Mouse (Mus musculus) ES-E14 (cell line): ENCODE results near the gene Npcd. TPM values are rescaled to one million over a fixed set of nuclear protein-coding genes. Genes with fewer than 3 reads are reported as not detected.

Source experiments
- DNase-seq: peaks from one replicate; pipeline ENCODE4 v3.0.0-alpha.2; 2013; ENCODE audit warnings: low read depth, low spot score
- H3K27ac ChIP-seq: 2 replicates; pipeline ENCODE4 v1.5.1; 2012; ENCODE audit warnings: low read depth, mild to moderate bottlenecking, low read length, moderate library complexity, mixed read lengths; ENCODE audit not compliant: poor library complexity, insufficient read depth, severe bottlenecking
- H3K36me3 ChIP-seq: 2 replicates; pipeline ENCODE4 v1.6.1; 2012; ENCODE audit warnings: mild to moderate bottlenecking, low read length, moderate library complexity, mixed read lengths; ENCODE audit not compliant: control insufficient read depth, poor library complexity, insufficient read depth, severe bottlenecking
- H3K4me1 ChIP-seq, 2 experiments: fragments of 150-350 bp in 1 of 2; sonication (generic) in 1 of 2; 2 replicates each; pipeline ENCODE4 v1.6.1; 2012; ENCODE audit warnings: low read length in 2 of 2, mild to moderate bottlenecking in 1 of 2, mixed read lengths in 1 of 2; ENCODE audit not compliant: control insufficient read depth in 2 of 2, insufficient read depth in 2 of 2, poor library complexity in 1 of 2
- H3K4me3 ChIP-seq, 2 experiments: fragments of 150-350 bp in 1 of 2; sonication (generic) in 1 of 2; 2 replicates each; pipeline ENCODE4 v1.5.1; 2012; ENCODE audit warnings: low read length in 2 of 2, low read depth in 1 of 2, mild to moderate bottlenecking in 1 of 2, mixed read lengths in 1 of 2; ENCODE audit not compliant: insufficient read depth in 1 of 2, poor library complexity in 1 of 2, severe bottlenecking in 1 of 2
- H3K9ac ChIP-seq: 2 replicates; pipeline ENCODE4 v1.6.1; 2012; ENCODE audit warnings: low read depth, mild to moderate bottlenecking, low read length, mixed read lengths; ENCODE audit not compliant: poor library complexity, insufficient read depth, severe bottlenecking
- H3K9me3 ChIP-seq: fragments of 150-350 bp; sonication (generic); 2 replicates; pipeline ENCODE4 v1.6.1; 2012; ENCODE audit warnings: low read depth, mild to moderate bottlenecking, low read length; ENCODE audit not compliant: control insufficient read depth, insufficient read depth
- CHD2 ChIP-seq: IDR thresholded peaks from 2 replicates; pipeline ENCODE4 v1.6.1; 2014; ENCODE audit warnings: mild to moderate bottlenecking, low read depth, low read length, inconsistent platforms
- HCFC1 ChIP-seq: IDR thresholded peaks from 2 replicates; pipeline ENCODE4 v1.6.1; 2012; ENCODE audit warnings: low read length, inconsistent platforms, borderline replicate concordance; ENCODE audit not compliant: insufficient read depth
- MAFK ChIP-seq: IDR thresholded peaks from 2 replicates; pipeline ENCODE4 v1.6.1; 2014; ENCODE audit warnings: mild to moderate bottlenecking, low read depth, low read length, inconsistent platforms; ENCODE audit not compliant: insufficient read depth
- ZC3H11A ChIP-seq: IDR thresholded peaks from 2 replicates; pipeline ENCODE4 v1.6.1; 2012; ENCODE audit warnings: low read depth, mild to moderate bottlenecking, inconsistent platforms, low read length, borderline replicate concordance
- ZNF384 ChIP-seq: IDR thresholded peaks from 2 replicates; pipeline ENCODE4 v1.6.1; 2012; ENCODE audit warnings: low read depth, low read length, inconsistent platforms
- in situ Hi-C, 2 experiments: fragments of 600-800 bp; cut with MboI; formaldehyde crosslinking; loops; one replicate each; pipeline ENCODE4 v1.15.1; 2025; ENCODE audit warnings: low sequenced_read_pairs in 2 of 2, inconsistent platforms in 1 of 2; ENCODE audit not compliant: unreplicated experiment in 2 of 2
- total RNA-seq: library from RNA; depleted of rRNA; stranded (reverse); fragments of 300-350 nt; gene quantifications from 2 replicates; pipeline ENCODE4 v1.2.3, GENCODE M21; 2012

Gene Npcd
- total RNA-seq, 1 experiment: 3.4 TPM

- H3K4me3 ChIP-seq: no peak overlapping the region
- H3K27ac ChIP-seq: no peak overlapping the region
- no peak for TF ChIP-seq MAFK
- TF ChIP-seq HCFC1: no peak
- no peak for TF ChIP-seq CHD2
- TF ChIP-seq ZC3H11A: no peak
- TF ChIP-seq ZNF384: no peak
- H3K4me1 ChIP-seq: peaks cover 3 to 11% of the 10 kb centered on the region in 2 experiments; a peak in 1 of 4 replicates
- no peaks in the 10 kb centered on the region for H3K9me3 ChIP-seq
- no peaks in the 10 kb centered on the region for H3K36me3 ChIP-seq
- no peak overlapping the region for H3K9ac ChIP-seq
- in situ Hi-C loops: no loop called here
- no peak for DNase-seq
Measured at GRCm38 (mm10) chr15:79790905-79791304, 43.1 kb downstream of the Npcd start.

- TF ChIP-seq ZNF384: no peak
- TF ChIP-seq MAFK: no peak
- no peak for TF ChIP-seq CHD2
- TF ChIP-seq ZC3H11A: no peak
- no peak for TF ChIP-seq HCFC1
- Histone ChIP-seq H3K4me1 (peaks cover 3 to 11% of the 10 kb centered on the region in 2 experiments; a peak in 1 of 4 replicates), H3K27ac (no peak overlapping the region), H3K9ac (no peak overlapping the region), H3K9me3 (no peaks in the 10 kb centered on the region), H3K4me3 (no peak overlapping the region), H3K36me3 (no peaks in the 10 kb centered on the region)
- no peak for DNase-seq
- in situ Hi-C loops: no loop called here
Measured at GRCm38 (mm10) chr15:79790111-79790510, 43.9 kb downstream of the Npcd start.

GRCm38 (mm10) chr15:79787815-79788214 lies 46.2 kb downstream of the Npcd start:
- no peak for TF ChIP-seq ZNF384
- TF ChIP-seq ZC3H11A: no peak
- TF ChIP-seq CHD2: no peak
- TF ChIP-seq HCFC1: no peak
- no peak for TF ChIP-seq MAFK
- no peaks in the 10 kb centered on the region for H3K9me3 ChIP-seq
- H3K4me1 ChIP-seq: peaks cover 3 to 9% of the 10 kb centered on the region in 2 experiments; a peak in 1 of 4 replicates
- H3K4me3 ChIP-seq: no peak overlapping the region
- no peaks in the 10 kb centered on the region for H3K36me3 ChIP-seq
- no peak for DNase-seq
- H3K9ac ChIP-seq: no peak overlapping the region
- in situ Hi-C loops: no loop called here
- H3K27ac ChIP-seq: no peak overlapping the region

- no peak for DNase-seq
- no peak overlapping the region for H3K27ac ChIP-seq
- no peak overlapping the region for H3K9ac ChIP-seq
- no peaks in the 10 kb centered on the region for H3K9me3 ChIP-seq
- peaks cover 0 to 9% of the 10 kb centered on the region in 2 experiments; a peak in 1 of 4 replicates for H3K4me1 ChIP-seq
- no peaks in the 10 kb centered on the region for H3K36me3 ChIP-seq
- TF ChIP-seq HCFC1: no peak
- TF ChIP-seq ZC3H11A: no peak
- no peak for TF ChIP-seq CHD2
- TF ChIP-seq MAFK: no peak
- TF ChIP-seq ZNF384: no peak
- in situ Hi-C loops: no loop called here
- no peak overlapping the region for H3K4me3 ChIP-seq
Measured at GRCm38 (mm10) chr15:79785056-79785455, 49.0 kb downstream of the Npcd start.

- Histone ChIP-seq H3K4me1 (peaks cover 5 to 7% of the 10 kb centered on the region in 2 experiments; a peak in 2 of 4 replicates), H3K36me3 (no peaks in the 10 kb centered on the region), H3K27ac (no peak within 1 kb of the TSS), H3K9me3 (no peaks in the 10 kb centered on the region), H3K9ac (no peak within 1 kb of the TSS), H3K4me3 (no peak within 1 kb of the TSS)
- TF ChIP-seq ZC3H11A: no peak
- TF ChIP-seq CHD2: no peak
- TF ChIP-seq MAFK: no peak
- TF ChIP-seq ZNF384: no peak
- TF ChIP-seq HCFC1: no peak
- in situ Hi-C loops: no loop called here
- no peak for DNase-seq
Measured at GRCm38 (mm10) chr15:79777749-79778148, 56.3 kb downstream of the Npcd start, which contains the start of gene Dnal4. Gene Dnal4, minus strand, starts transcription at chr15:79777849.
